Mouse (Mus musculus) embryonic fibroblast, embryonic 13.5 days (primary cell): Measurements from ENCODE around the gene Maats1. TPM values are rescaled to one million over a fixed set of nuclear protein-coding genes. Genes with fewer than 3 reads are reported as not detected.

ENCODE experiments used
- H3K27ac ChIP-seq: 2 replicates; pipeline ENCODE4 v1.5.1; 2012; ENCODE audit warnings: low read length, control low read depth, inconsistent platforms; ENCODE audit not compliant: insufficient read depth
- H3K4me1 ChIP-seq: 2 replicates; pipeline ENCODE4 v1.6.1; 2011; ENCODE audit warnings: low read length; ENCODE audit not compliant: control insufficient read depth, insufficient read depth
- H3K4me3 ChIP-seq: 2 replicates; pipeline ENCODE4 v1.5.1; 2011; ENCODE audit warnings: mild to moderate bottlenecking, control low read depth, low read length; ENCODE audit not compliant: insufficient read depth
- CTCF ChIP-seq: IDR thresholded peaks from 2 replicates; pipeline ENCODE4 v1.5.1; 2011; ENCODE audit warnings: mild to moderate bottlenecking, control low read depth, low read length, moderate library complexity, borderline replicate concordance; ENCODE audit not compliant: insufficient read depth
- POLR2A ChIP-seq: IDR thresholded peaks from 2 replicates; pipeline ENCODE4 v1.6.1; 2011; ENCODE audit warnings: low read depth, mild to moderate bottlenecking, control low read depth, low read length, moderate library complexity
- polyA plus RNA-seq: library from polyadenylated mRNA; stranded (reverse); fragments of >200 nt; gene quantifications from 2 replicates; pipeline ENCODE4 v1.2.4, GENCODE M21; 2011; ENCODE audit warnings: low read depth; ENCODE audit not compliant: missing spikeins, insufficient read length

Maats1 gene
- polyA plus RNA-seq, 1 experiment, result not detected

- Histone ChIP-seq H3K4me1 (no peaks in the 10 kb centered on the region), H3K4me3 (no peak overlapping the region), H3K27ac (no peak overlapping the region)
- no peak for TF ChIP-seq POLR2A
- no peak for TF ChIP-seq CTCF
Measured at GRCm38 (mm10) chr16:38283300-38283699, 58.6 kb downstream of the Maats1 start.

- H3K4me1 ChIP-seq, result no peaks in the 10 kb centered on the region
- TF ChIP-seq CTCF (no peak), POLR2A (no peak)
- H3K4me3 ChIP-seq, result no peak overlapping the region
- no peak overlapping the region for H3K27ac ChIP-seq
Measured at GRCm38 (mm10) chr16:38282559-38283160, 59.3 kb downstream of the Maats1 start.

- Histone ChIP-seq H3K4me3 (no peak overlapping the region), H3K27ac (no peak overlapping the region), H3K4me1 (no peaks in the 10 kb centered on the region)
- no peak for TF ChIP-seq POLR2A
- no peak for TF ChIP-seq CTCF
Measured at GRCm38 (mm10) chr16:38280951-38281350, 61.0 kb downstream of the Maats1 start.

- Histone ChIP-seq H3K27ac (no peak overlapping the region), H3K4me1 (no peaks in the 10 kb centered on the region), H3K4me3 (no peak overlapping the region)
- TF ChIP-seq POLR2A (no peak), CTCF (no peak)
Measured at GRCm38 (mm10) chr16:38279794-38280193, 62.1 kb downstream of the Maats1 start.

- TF ChIP-seq CTCF (no peak), POLR2A (no peak)
- Histone ChIP-seq H3K4me1 (no peaks in the 10 kb centered on the region), H3K4me3 (no peak overlapping the region), H3K27ac (no peak overlapping the region)
Measured at GRCm38 (mm10) chr16:38274737-38275136, 67.2 kb downstream of the Maats1 start.

GRCm38 (mm10) chr16:38272483-38272882 lies 69.5 kb downstream of the Maats1 start:
- Histone ChIP-seq H3K4me1 (no peaks in the 10 kb centered on the region), H3K4me3 (no peak overlapping the region), H3K27ac (no peak overlapping the region)
- no peak for TF ChIP-seq POLR2A
- no peak for TF ChIP-seq CTCF

GRCm38 (mm10) chr16:38271601-38272000 lies 70.3 kb downstream of the Maats1 start:
- Histone ChIP-seq H3K4me1 (no peaks in the 10 kb centered on the region), H3K27ac (no peak overlapping the region), H3K4me3 (no peak overlapping the region)
- TF ChIP-seq POLR2A, result no peak
- no peak for TF ChIP-seq CTCF

GRCm38 (mm10) chr16:38255927-38256326 lies 86.0 kb downstream of the Maats1 start:
- H3K27ac ChIP-seq, result no peak overlapping the region
- H3K4me3 ChIP-seq, result no peak overlapping the region
- no peak for TF ChIP-seq CTCF
- TF ChIP-seq POLR2A, result no peak
- 0 out of 2 replicates have a peak, but pooled peaks cover 4% of the 10 kb centered on the region for H3K4me1 ChIP-seq

GRCm38 (mm10) chr16:38255107-38255506 lies 86.8 kb downstream of the Maats1 start:
- no peak overlapping the region for H3K27ac ChIP-seq
- TF ChIP-seq POLR2A, result no peak
- TF ChIP-seq CTCF, result no peak
- H3K4me1 ChIP-seq, result 0 out of 2 replicates have a peak, but pooled peaks cover 4% of the 10 kb centered on the region
- no peak overlapping the region for H3K4me3 ChIP-seq

GRCm38 (mm10) chr16:38254001-38254400 lies 87.9 kb downstream of the Maats1 start:
- H3K4me3 ChIP-seq, result no peak overlapping the region
- peaks cover 9% of the 10 kb centered on the region for H3K4me1 ChIP-seq
- TF ChIP-seq CTCF (no peak), POLR2A (no peak)
- H3K27ac ChIP-seq, result no peak overlapping the region
